Mouse (Mus musculus) liver, postnatal 0 days (tissue): Measurements from ENCODE around the gene Mgat2. TPM values are rescaled to one million over a fixed set of nuclear protein-coding genes. Genes with fewer than 3 reads are reported as not detected.
A peak's percentile ranks its signal among the peaks of the same experiment; 100 is the strongest.

Source experiments
- ATAC-seq: fragments of 200-750 bp; cut with Nextera tagmentation; 2 replicates; pipeline ENCODE4 v1.8.0; 2017; ENCODE audit warnings: mild to moderate bottlenecking, moderate library complexity
- DNase-seq: peaks from one replicate; pipeline ENCODE4 v3.0.0-alpha.2; 2016
- H3K27ac ChIP-seq: fragments of 300-500 bp; sonication (generic); 2 replicates; pipeline ENCODE4 v1.5.1; 2014; ENCODE audit warnings: antibody characterized with exemption, moderate library complexity, mild to moderate bottlenecking, low read depth
- H3K27me3 ChIP-seq: fragments of 300-500 bp; sonication (generic); 2 replicates; pipeline ENCODE4 v1.6.1; 2014; ENCODE audit warnings: low read length, control low read depth, mixed read lengths; ENCODE audit not compliant: insufficient read depth
- H3K36me3 ChIP-seq: fragments of 300-500 bp; sonication (generic); replicated peaks from 2 replicates; pipeline ENCODE4 v1.6.1; 2014; ENCODE audit warnings: mild to moderate bottlenecking, control low read depth, low read length, moderate library complexity, mixed read lengths; ENCODE audit not compliant: insufficient read depth
- H3K4me1 ChIP-seq: fragments of 300-500 bp; sonication (generic); 2 replicates; pipeline ENCODE4 v1.6.1; 2014; ENCODE audit warnings: antibody characterized with exemption, mild to moderate bottlenecking, control low read depth; ENCODE audit not compliant: insufficient read depth
- H3K4me2 ChIP-seq: fragments of 300-500 bp; sonication (generic); 2 replicates; pipeline ENCODE4 v1.6.1; 2014; ENCODE audit warnings: low read depth, mild to moderate bottlenecking, low read length, moderate library complexity, mixed read lengths
- H3K4me3 ChIP-seq: fragments of 300-500 bp; sonication (generic); 2 replicates; pipeline ENCODE4 v1.5.1; 2014; ENCODE audit warnings: low read depth, low read length
- H3K9ac ChIP-seq: fragments of 300-500 bp; sonication (generic); replicated peaks from 2 replicates; pipeline ENCODE4 v1.6.1; 2014; ENCODE audit warnings: mild to moderate bottlenecking, moderate library complexity
- H3K9me3 ChIP-seq: fragments of 300-500 bp; sonication (generic); 2 replicates; pipeline ENCODE4 v1.6.1; 2016; ENCODE audit warnings: mild to moderate bottlenecking, control low read depth, low read length, mixed read lengths
- CTCF ChIP-seq: sonication (generic); IDR thresholded peaks from 2 replicates; pipeline ENCODE4 v1.5.1; 2016; ENCODE audit warnings: antibody characterized with exemption, low read depth
- EP300 ChIP-seq: IDR thresholded peaks from 2 replicates; pipeline ENCODE4 v1.6.1; 2016; ENCODE audit warnings: antibody characterized with exemption, low read depth, mild to moderate bottlenecking
- WGBS: fragments of 180-500 bp; shearing (Covaris S2); extraction: QIAGEN DNeasy Blood & Tissue Kit; methylation state at CpG from one replicate; pipeline ENCODE4 v1.1.7; 2014; ENCODE audit not compliant: insufficient replicate concordance; 5-methylcytosine and 5-hydroxymethylcytosine counted together
- polyA plus RNA-seq: library from polyadenylated mRNA; unstranded; fragments of >200 nt; fragmentation: Nextera tagmentation; extraction: Ambion mirVana; gene quantifications from 2 replicates; pipeline ENCODE4 v1.2.1, GENCODE M21; 2015

Mgat2 gene
- polyA plus RNA-seq, 1 experiment from 2014 or later: 23.1 TPM

- 89% methylated on average over 9 of the region's 9 CpGs for WGBS
- DNase-seq (no peak), ATAC-seq (no peak)
- Histone ChIP-seq H3K4me3 (no peak overlapping the region), H3K27me3 (no peaks in the 10 kb centered on the region), H3K9ac (no peak overlapping the region), H3K27ac (no peak overlapping the region), H3K4me1 (peaks cover 16% of the 10 kb centered on the region), H3K4me2 (no peak overlapping the region), H3K36me3 (peaks cover 10% of the 10 kb centered on the region), H3K9me3 (no peaks in the 10 kb centered on the region)
- no peak for TF ChIP-seq EP300
- no peak for TF ChIP-seq CTCF
These were observed 6.1 kb downstream of the Mgat2 start for GRCm38 (mm10) chr12:69190074-69190473.

DNA sequence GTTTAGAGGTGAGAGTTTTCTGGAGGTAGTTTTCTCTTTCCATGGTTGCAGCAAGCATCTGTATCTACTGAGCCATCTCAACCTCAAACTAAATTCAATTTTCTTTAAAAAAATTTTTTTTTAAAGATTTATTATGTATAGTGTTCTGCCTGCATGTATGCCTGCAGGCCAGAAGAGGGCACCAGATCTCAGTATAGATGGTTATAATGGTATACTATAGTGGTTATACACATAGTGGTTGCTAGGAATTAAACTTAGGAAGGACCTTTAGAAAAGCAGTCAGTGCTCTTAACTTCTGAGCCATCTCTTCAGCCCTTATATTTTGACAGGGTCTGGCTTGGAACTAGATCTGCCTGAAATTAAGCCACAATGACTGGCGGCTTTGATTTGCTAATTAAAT, 6.6 kb downstream of the Mgat2 start:
- Histone ChIP-seq H3K36me3 (peaks cover 10% of the 10 kb centered on the region), H3K4me3 (no peak overlapping the region), H3K27ac (no peak overlapping the region), H3K27me3 (no peaks in the 10 kb centered on the region), H3K4me1 (peaks cover 15% of the 10 kb centered on the region), H3K9me3 (no peaks in the 10 kb centered on the region), H3K9ac (no peak overlapping the region), H3K4me2 (no peak overlapping the region)
- 89% methylated on average over 1 of the region's 1 CpGs for WGBS
- DNase-seq: no peak
- 0 out of 2 replicates have a peak, but pooled peaks have one; percentile 33 for ATAC-seq
- TF ChIP-seq CTCF: peak; percentile 58
- no peak for TF ChIP-seq EP300

DNA sequence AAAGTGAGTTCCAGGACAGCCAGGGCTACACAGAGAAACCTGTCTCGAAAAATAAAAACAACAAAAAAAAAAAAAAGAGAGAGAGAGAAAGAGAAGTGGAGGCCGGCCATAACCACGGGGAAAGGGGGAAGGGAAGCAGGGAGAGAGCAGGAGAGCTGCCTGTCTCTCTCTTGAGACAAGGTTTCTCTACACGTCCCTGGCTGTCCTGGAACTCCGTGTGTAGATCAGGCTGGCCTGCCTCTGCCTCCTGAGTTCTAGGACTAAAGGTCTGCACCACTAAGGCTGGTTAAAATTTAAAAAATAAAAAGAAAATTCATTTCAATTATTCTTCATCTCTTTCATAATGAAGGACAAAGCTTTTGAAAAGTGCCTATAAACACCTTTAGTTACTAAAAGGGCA, 7.4 kb downstream of the Mgat2 start:
- H3K4me1 ChIP-seq: peaks cover 16% of the 10 kb centered on the region
- no peak overlapping the region for H3K4me2 ChIP-seq
- no peaks in the 10 kb centered on the region for H3K27me3 ChIP-seq
- no peak for TF ChIP-seq EP300
- no peak for TF ChIP-seq CTCF
- no peak for DNase-seq
- ATAC-seq: no peak
- H3K9me3 ChIP-seq: no peaks in the 10 kb centered on the region
- peaks cover 10% of the 10 kb centered on the region for H3K36me3 ChIP-seq
- no peak overlapping the region for H3K4me3 ChIP-seq
- WGBS: 69% methylated on average over 5 of the region's 5 CpGs
- H3K9ac ChIP-seq: no peak overlapping the region
- H3K27ac ChIP-seq: no peak overlapping the region

DNA sequence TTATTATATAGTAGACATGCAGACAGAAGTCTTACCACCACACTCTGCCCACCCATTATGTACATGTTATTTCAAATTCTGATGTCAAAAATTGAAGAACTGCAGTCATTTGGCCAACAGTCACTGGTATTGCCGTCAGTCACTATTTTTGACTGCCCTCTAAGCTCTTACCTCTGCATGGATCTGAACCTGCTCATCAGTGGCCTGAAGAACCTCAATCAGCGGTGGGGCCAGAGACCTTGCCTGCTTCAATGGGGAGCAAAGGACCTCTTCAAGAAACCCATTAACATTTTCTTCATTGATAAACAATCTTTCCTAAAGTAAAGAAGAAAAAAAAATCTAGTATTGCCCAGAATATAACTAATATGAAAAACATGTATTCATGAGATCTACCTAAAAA, 8.7 kb downstream of the Mgat2 start:
- WGBS: 92% methylated on average over 2 of the region's 2 CpGs
- Histone ChIP-seq H3K4me3 (no peak overlapping the region), H3K4me2 (no peak overlapping the region), H3K27ac (no peak overlapping the region), H3K4me1 (0 out of 2 replicates have a peak, but pooled peaks cover 7% of the 10 kb centered on the region), H3K27me3 (no peaks in the 10 kb centered on the region), H3K36me3 (peaks cover 7% of the 10 kb centered on the region), H3K9me3 (no peaks in the 10 kb centered on the region), H3K9ac (no peak overlapping the region)
- no peak for ATAC-seq
- DNase-seq: no peak
- TF ChIP-seq CTCF (no peak), EP300 (no peak)

- Histone ChIP-seq H3K27me3 (no peaks in the 10 kb centered on the region), H3K9me3 (no peaks in the 10 kb centered on the region), H3K9ac (peak within 1 kb of the TSS; percentile 93), H3K27ac (peak within 1 kb of the TSS; percentile 92), H3K4me2 (peak within 1 kb of the TSS; percentile 97), H3K36me3 (peaks cover 15% of the 10 kb centered on the region), H3K4me3 (peak within 1 kb of the TSS; percentile 99), H3K4me1 (peaks cover 17% of the 10 kb centered on the region)
- DNase-seq (peak; percentile 81), ATAC-seq (peak; percentile 74)
- TF ChIP-seq EP300 (no peak), CTCF (no peak)
- 3% methylated on average over 75 of the region's 75 CpGs for WGBS
These were observed 12.8 kb downstream of the Mgat2 start, which contains the start of gene Gm49383 for GRCm38 (mm10) chr12:69196444-69197377. Gene Gm49383, minus strand, starts transcription at chr12:69197104.

- no peak for TF ChIP-seq EP300
- DNase-seq: peak; percentile 78
- Histone ChIP-seq H3K9ac (peak overlapping the region; percentile 93), H3K27ac (peak overlapping the region; percentile 92), H3K4me2 (peak overlapping the region; percentile 97), H3K9me3 (no peaks in the 10 kb centered on the region), H3K36me3 (peaks cover 21% of the 10 kb centered on the region), H3K4me1 (peaks cover 17% of the 10 kb centered on the region), H3K27me3 (no peaks in the 10 kb centered on the region), H3K4me3 (peak overlapping the region; percentile 99)
- ATAC-seq: peak; percentile 83
- WGBS: under 1% methylated on average over 77 of the region's 94 CpGs
These were observed 13.6 kb downstream of the Mgat2 start for GRCm38 (mm10) chr12:69197378-69198163.
